Mouse (Mus musculus): Measurements from ENCODE around the gene Tmem81. TPM values are rescaled to one million over a fixed set of nuclear protein-coding genes. Genes with fewer than 3 reads are reported as not detected.

The Tmem81 gene
- polyA plus RNA-seq, 1 experiment from 2014 or later: 2.5 TPM

DNA sequence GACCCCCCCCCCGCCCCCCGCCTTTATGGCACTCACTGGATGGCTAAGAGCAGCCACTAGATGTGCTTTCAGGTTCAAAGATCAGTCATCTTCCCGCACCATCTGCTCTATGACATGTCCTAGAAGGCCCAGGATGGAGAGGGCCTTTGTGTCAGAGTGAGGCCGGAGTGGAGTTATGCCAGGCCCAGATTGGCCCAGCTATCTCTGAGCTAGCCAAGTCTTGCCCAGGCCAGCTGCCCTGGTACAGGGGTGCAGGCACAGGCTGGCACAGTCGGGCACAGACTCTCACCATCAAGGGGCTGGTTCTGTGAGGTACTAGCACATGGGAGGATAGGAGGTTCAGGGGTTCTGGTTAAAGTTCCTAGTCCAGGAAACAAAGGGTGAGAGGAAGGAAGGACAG is 31.7 kb downstream of the Tmem81 start:
- Histone ChIP-seq H3K4me1 (replicated peaks; ENCODE audit: control insufficient read depth, insufficient read depth, low read length) (peaks cover 3% of the 10 kb centered on the region; the same call in 1 of the 2 replicates), H3K4me3 (ENCODE audit: low read depth, low read length) (no peak overlapping the region), H3K4me2 (no peak overlapping the region), H3K9me3 (ENCODE audit: control insufficient read depth, low read length) (no peaks in the 10 kb centered on the region), H3K36me3 (ENCODE audit: control insufficient read depth, insufficient read depth, low read length) (no peaks in the 10 kb centered on the region), H3K27ac (ENCODE audit: low read depth, low read length) (no peak overlapping the region), H3K9ac (ENCODE audit: low read depth, low read length) (no peak overlapping the region), H3K27me3 (replicated peaks; ENCODE audit: control insufficient read depth, insufficient read depth, low read length) (peaks cover 47% of the 10 kb centered on the region)
- DNase-seq (ENCODE audit: low spot score) (no peak), ATAC-seq (replicated peaks; ENCODE audit: low FRiP score) (no peak)
- 68% methylated on average over 5 of the region's 5 CpGs for WGBS

DNA sequence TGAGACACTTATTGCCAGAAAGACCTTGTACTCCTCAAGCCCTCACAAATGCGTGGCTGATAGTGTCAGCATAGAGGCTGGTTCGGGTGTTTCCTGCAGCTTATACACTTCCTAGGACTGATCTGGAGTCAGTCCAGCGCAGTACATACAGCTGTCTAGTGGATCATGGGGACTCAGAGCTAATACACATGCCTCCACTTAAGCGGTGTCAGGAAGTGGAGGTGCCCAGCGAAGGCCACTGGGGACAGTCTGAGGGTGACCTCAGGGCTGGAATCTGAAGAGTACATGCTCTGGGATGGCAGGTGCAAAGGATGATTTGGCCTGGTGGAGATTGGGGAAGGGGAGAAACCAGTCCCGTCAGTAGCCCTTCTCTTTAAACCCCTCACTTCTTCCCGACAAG is 34.7 kb downstream of the Tmem81 start:
- H3K4me2 ChIP-seq: no peak overlapping the region

DNA sequence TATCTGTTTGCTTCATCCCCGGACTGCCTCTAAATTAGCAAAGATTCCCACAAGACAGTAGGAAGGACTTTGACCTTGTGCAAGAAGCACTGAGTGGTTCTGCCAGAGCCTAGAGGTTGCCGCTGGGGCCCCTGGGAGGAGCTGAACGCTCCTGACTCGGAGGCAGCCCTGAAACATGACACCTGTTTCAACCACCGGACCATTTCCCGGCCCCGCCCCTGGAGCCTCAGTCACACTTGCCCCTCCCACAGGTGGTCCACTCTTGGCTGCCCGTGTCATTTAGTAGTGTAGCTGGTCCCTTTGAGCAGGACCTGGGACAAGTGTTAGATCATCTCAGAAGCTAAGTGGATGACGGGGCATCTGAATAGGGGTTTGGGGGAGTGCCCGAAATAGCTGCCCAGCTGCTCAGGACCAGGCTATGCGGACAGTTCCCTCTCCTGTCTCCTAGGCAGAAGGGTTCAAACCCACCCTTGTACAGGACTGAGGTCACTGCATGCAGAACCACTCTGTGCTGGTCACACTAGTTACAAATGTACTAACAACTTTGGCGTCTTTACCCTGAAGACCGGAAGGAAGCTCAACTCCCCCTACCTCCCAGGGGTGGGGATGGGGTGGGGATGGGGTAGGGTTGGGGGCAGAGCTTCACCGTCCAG is 35.3 kb downstream of the Tmem81 start:
- H3K4me1 ChIP-seq (replicated peaks; ENCODE audit: control insufficient read depth, insufficient read depth, low read length): peaks cover 3% of the 10 kb centered on the region; the same call in 1 of the 2 replicates
- peaks cover 63% of the 10 kb centered on the region for H3K27me3 ChIP-seq (replicated peaks; ENCODE audit: control insufficient read depth, insufficient read depth, low read length)
- H3K36me3 ChIP-seq (ENCODE audit: control insufficient read depth, insufficient read depth, low read length): no peaks in the 10 kb centered on the region
- no peaks in the 10 kb centered on the region for H3K9me3 ChIP-seq (ENCODE audit: control insufficient read depth, low read length)
- H3K27ac ChIP-seq (ENCODE audit: low read depth, low read length): no peak overlapping the region
- ATAC-seq (replicated peaks; ENCODE audit: low FRiP score) (peak; percentile 31; the same call in 1 of the 2 replicates), DNase-seq (ENCODE audit: low spot score) (no peak)
- no peak overlapping the region for H3K4me3 ChIP-seq (ENCODE audit: low read depth, low read length)
- WGBS: 5% methylated on average over 14 of the region's 14 CpGs
- no peak overlapping the region for H3K9ac ChIP-seq (ENCODE audit: low read depth, low read length)
- no peak overlapping the region for H3K4me2 ChIP-seq

More for the DNA sequence above, 34.7 kb downstream of the Tmem81 start:
- 48% methylated on average over 7 of the region's 7 CpGs for WGBS
- H3K4me1 ChIP-seq (replicated peaks; ENCODE audit: control insufficient read depth, insufficient read depth, low read length): peaks cover 3% of the 10 kb centered on the region; the same call in 1 of the 2 replicates
- no peak overlapping the region for H3K9ac ChIP-seq (ENCODE audit: low read depth, low read length)
- no peaks in the 10 kb centered on the region for H3K9me3 ChIP-seq (ENCODE audit: control insufficient read depth, low read length)
- no peak overlapping the region for H3K27ac ChIP-seq (ENCODE audit: low read depth, low read length)
- H3K36me3 ChIP-seq (ENCODE audit: control insufficient read depth, insufficient read depth, low read length): no peaks in the 10 kb centered on the region
- ATAC-seq (replicated peaks; ENCODE audit: low FRiP score) (no peak), DNase-seq (ENCODE audit: low spot score) (no peak)
- H3K4me3 ChIP-seq (ENCODE audit: low read depth, low read length): no peak overlapping the region
- peaks cover 63% of the 10 kb centered on the region for H3K27me3 ChIP-seq (replicated peaks; ENCODE audit: control insufficient read depth, insufficient read depth, low read length)

DNA sequence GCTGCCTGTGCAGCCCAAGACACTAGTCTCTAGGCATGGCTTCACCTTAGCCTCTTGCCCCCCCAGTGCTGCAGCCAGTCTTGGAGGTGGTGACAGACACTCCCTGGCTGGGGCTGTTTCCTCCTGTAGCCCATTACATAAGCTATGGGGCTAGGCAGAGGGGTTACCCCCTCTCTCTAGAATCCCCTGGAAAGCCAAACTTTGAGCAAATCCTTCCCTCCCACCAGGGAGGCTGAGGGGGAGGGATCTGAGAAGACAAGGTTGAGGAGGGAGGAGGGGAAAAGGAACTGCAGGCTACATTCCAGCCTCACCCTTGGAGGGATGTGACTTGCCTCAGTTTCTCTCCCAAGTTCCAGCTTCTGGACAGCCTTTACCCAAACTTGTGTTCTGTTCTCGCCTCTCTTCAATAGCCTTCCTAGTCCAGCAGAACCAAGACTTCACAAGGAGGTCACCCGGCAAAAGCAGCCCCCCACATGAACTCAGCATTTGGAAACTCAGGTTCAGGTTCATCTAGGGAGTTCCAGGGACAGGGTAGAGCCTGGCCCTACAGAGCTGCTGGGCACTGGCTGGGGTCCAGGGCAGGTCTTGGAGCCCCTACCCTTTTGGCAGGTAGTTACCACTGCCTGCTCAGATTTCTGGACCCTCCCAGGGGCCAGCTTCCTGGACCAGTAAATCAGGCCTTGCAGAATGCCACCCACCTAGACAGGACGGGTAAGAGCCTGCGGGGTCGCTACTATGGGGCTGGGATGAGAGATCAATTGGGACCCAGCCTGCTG is 36.0 kb downstream of the Tmem81 start:
- Histone ChIP-seq H3K4me3 (ENCODE audit: low read depth, low read length) (no peak overlapping the region), H3K27me3 (replicated peaks; ENCODE audit: control insufficient read depth, insufficient read depth, low read length) (peaks cover 63% of the 10 kb centered on the region), H3K36me3 (ENCODE audit: control insufficient read depth, insufficient read depth, low read length) (no peaks in the 10 kb centered on the region), H3K4me2 (no peak overlapping the region; the same call in 1 of the 2 replicates), H3K27ac (ENCODE audit: low read depth, low read length) (no peak overlapping the region), H3K9me3 (ENCODE audit: control insufficient read depth, low read length) (no peaks in the 10 kb centered on the region), H3K9ac (ENCODE audit: low read depth, low read length) (no peak overlapping the region), H3K4me1 (replicated peaks; ENCODE audit: control insufficient read depth, insufficient read depth, low read length) (peaks cover 3% of the 10 kb centered on the region; the same call in 1 of the 2 replicates)
- no peak for ATAC-seq (replicated peaks; ENCODE audit: low FRiP score)
- 7% methylated on average over 5 of the region's 5 CpGs for WGBS
- DNase-seq (ENCODE audit: low spot score): no peak

DNA sequence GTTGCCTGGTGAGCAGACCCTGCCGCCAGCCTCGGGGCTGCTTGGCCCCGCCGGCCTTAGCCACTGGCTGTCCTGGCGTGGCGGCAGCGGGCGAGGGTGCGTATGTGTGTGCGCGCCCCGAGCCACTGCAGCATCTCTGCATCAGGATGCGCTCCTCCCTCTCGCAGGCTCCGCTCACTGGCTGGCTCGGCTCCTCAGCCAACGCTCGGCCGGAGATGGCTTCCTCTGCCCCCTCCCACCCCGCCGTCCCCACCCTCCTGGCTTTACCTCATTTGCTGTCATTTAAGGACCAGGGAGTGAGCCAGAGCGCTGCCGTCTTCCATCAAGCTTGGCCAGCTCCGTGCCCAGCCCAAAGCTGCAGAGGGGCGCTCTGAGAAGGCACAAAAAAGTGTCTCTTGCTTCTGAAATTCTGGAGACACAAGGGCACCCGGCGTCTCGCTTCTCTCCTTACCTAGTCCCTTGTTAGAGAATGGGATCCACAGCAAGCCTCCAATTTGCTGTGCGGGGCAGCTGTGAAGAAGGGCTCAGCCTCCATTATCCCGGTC is 36.8 kb downstream of the Tmem81 start, which contains the start of gene Cntn2:
Cntn2 (minus strand) TSS at position 495 of the 545 bp plus-strand sequence.
- no peak for ATAC-seq (replicated peaks; ENCODE audit: low FRiP score)
- Histone ChIP-seq H3K9me3 (ENCODE audit: control insufficient read depth, low read length) (no peaks in the 10 kb centered on the region), H3K4me2 (peak within 1 kb of the TSS; percentile 38), H3K4me1 (replicated peaks; ENCODE audit: control insufficient read depth, insufficient read depth, low read length) (peaks cover 3% of the 10 kb centered on the region; the same call in 1 of the 2 replicates), H3K4me3 (ENCODE audit: low read depth, low read length) (no peak within 1 kb of the TSS), H3K27ac (ENCODE audit: low read depth, low read length) (no peak within 1 kb of the TSS), H3K27me3 (replicated peaks; ENCODE audit: control insufficient read depth, insufficient read depth, low read length) (peaks cover 63% of the 10 kb centered on the region), H3K36me3 (ENCODE audit: control insufficient read depth, insufficient read depth, low read length) (no peaks in the 10 kb centered on the region), H3K9ac (ENCODE audit: low read depth, low read length) (no peak within 1 kb of the TSS)
- WGBS: 3% methylated on average over 30 of the region's 30 CpGs
- no peak for DNase-seq (ENCODE audit: low spot score)

DNA sequence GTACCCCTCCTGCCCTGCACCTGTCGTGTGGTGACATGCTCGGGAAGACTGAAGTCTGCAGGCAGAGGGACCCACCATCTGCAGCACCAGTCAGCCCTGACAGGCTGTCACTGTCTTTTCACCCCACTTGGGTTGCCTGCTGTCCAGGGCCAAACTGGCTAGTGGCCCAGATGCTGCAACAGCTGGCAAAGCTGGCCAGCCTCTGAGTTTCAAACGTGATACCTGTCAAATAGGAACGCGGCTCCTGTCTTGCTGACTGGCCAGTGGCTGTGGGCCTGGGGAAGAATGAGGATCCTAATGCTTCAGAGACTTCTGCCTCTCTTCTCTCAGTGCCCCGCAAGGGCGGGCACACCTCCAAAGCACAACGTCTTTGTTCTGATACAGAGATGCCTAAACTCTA is 37.8 kb downstream of the Tmem81 start:
- Histone ChIP-seq H3K36me3 (ENCODE audit: control insufficient read depth, insufficient read depth, low read length) (no peaks in the 10 kb centered on the region), H3K9ac (ENCODE audit: low read depth, low read length) (no peak overlapping the region), H3K9me3 (ENCODE audit: control insufficient read depth, low read length) (no peaks in the 10 kb centered on the region), H3K4me1 (replicated peaks; ENCODE audit: control insufficient read depth, insufficient read depth, low read length) (peaks cover 3% of the 10 kb centered on the region; the same call in 1 of the 2 replicates), H3K4me2 (no peak overlapping the region), H3K27ac (ENCODE audit: low read depth, low read length) (no peak overlapping the region), H3K4me3 (ENCODE audit: low read depth, low read length) (no peak overlapping the region), H3K27me3 (replicated peaks; ENCODE audit: control insufficient read depth, insufficient read depth, low read length) (peaks cover 61% of the 10 kb centered on the region)
- DNase-seq (ENCODE audit: low spot score) (no peak), ATAC-seq (replicated peaks; ENCODE audit: low FRiP score) (no peak)
- 69% methylated on average over 8 of the region's 8 CpGs for WGBS

DNA sequence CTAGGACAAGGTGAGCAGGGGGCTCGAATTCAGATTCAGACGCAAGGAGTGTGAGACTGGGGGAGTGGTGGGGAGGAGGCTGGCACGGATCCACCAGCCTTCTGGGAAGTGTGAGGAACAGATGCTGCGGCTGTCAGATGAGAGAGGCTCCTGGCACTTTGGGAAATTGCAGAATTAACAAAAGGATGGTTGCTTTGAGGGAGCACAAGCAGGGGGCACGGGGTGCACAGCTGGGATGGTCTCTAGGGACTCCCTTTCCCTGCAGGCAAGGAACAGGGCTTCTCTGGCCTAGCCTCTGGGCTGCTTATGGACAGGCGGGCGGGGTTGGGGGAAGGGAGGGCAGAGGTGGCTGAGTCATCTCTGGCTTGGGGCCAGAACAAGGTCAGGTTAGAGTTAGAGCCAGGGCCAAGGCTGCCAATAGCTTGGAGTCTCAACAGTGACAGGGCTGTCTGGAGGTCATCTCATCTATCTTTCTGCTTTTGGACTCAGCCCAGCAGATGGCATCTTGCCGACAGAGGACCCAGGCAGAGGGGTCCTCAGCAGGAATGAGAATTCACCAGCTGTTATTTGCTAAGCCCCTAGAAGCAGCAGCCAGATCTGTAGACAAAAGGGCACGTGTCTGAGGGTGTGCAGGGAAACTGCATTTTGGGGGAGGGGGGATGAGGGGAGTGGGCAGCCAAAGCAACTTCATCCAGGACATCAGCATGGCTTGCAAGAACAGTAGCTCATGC is 52.0 kb downstream of the Tmem81 start:
- WGBS: 27% methylated on average over 9 of the region's 9 CpGs
- Histone ChIP-seq H3K27me3 (replicated peaks; ENCODE audit: control insufficient read depth, insufficient read depth, low read length) (peaks cover 10% of the 10 kb centered on the region), H3K27ac (ENCODE audit: low read depth, low read length) (no peak overlapping the region), H3K4me1 (replicated peaks; ENCODE audit: control insufficient read depth, insufficient read depth, low read length) (peaks cover 8% of the 10 kb centered on the region; the same call in 1 of the 2 replicates), H3K9ac (ENCODE audit: low read depth, low read length) (no peak overlapping the region), H3K4me3 (ENCODE audit: low read depth, low read length) (no peak overlapping the region), H3K4me2 (no peak overlapping the region), H3K9me3 (ENCODE audit: control insufficient read depth, low read length) (no peaks in the 10 kb centered on the region), H3K36me3 (ENCODE audit: control insufficient read depth, insufficient read depth, low read length) (no peaks in the 10 kb centered on the region)
- ATAC-seq (replicated peaks; ENCODE audit: low FRiP score) (no peak; the same call in 1 of the 2 replicates), DNase-seq (ENCODE audit: low spot score) (no peak)
